Mouse (Mus musculus) stomach, postnatal 0 days (tissue): ENCODE results near the gene Cxcl17.
"Not testable (repeated sequence)": the region's sequence is repeated elsewhere in the genome, so short reads cannot be mapped to it uniquely, and the experiment has no call there.

ENCODE experiments used
- CTCF ChIP-seq: IDR thresholded peaks from 2 replicates; pipeline ENCODE4 v1.5.1; 2016; ENCODE audit warnings: antibody characterized with exemption, low read depth, mild to moderate bottlenecking, moderate library complexity
- EP300 ChIP-seq: optimal IDR thresholded peaks from 2 replicates; pipeline ENCODE3; 2016; ENCODE audit warnings: antibody characterized with exemption

DNA sequence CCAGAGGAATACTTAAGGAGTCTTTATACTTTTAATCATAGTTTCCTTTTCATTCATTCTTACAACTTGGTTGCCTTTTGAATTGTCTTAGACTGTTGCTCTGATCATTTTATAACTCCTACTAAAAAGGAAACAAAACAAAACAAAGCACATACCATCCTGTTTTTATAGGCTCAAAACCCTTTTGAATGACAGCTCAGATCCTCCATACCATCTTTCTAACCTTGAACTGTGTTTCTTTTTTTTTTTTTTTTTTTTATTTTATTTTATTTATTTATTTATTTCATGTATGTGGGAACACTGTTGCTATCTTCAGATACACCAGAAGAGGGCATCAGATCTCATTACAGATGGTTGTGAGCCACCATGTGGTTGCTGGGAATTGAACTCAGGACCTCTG is 13.7 kb downstream of the Cxcl17 start:
- not testable (repeated sequence) for TF ChIP-seq CTCF, EP300
